Mouse (Mus musculus): ENCODE results near the gene Nap1l4.

GRCm38 (mm10) chr7:143464811-143465560 lies 83.9 kb downstream of the Nap1l4 start:
- TF ChIP-seq CTCF (IDR thresholded peaks at IDR 0.05; ENCODE audit: borderline replicate concordance, insufficient read depth, low read length) (no peak), POLR2A (IDR thresholded peaks at IDR 0.05; ENCODE audit: low read depth, low read length) (no peak)

All from embryonic fibroblast, embryonic 13.5 days (primary cell).